Mouse (Mus musculus) liver, adult 2 months (tissue): ENCODE measurements at regions not wholly inside any gene's neighbourhood (a gene's known extent, or its start where the extent isn't known, plus 50 kb on each side); places are given as distances from the start of the nearest gene placed in this dataset.

Experiments
- CTCF ChIP-seq: fragments of 200-500 bp; IDR thresholded peaks from 2 replicates; pipeline ENCODE4 v1.5.1; 2011; ENCODE audit warnings: low read depth, low read length, control low read depth
- POLR2A ChIP-seq: fragments of 200-500 bp; IDR thresholded peaks from 2 replicates; pipeline ENCODE4 v1.6.1; 2011; ENCODE audit warnings: low read length, control low read depth; ENCODE audit not compliant: insufficient read depth; ENCODE audit errors: extremely low read depth

DNA sequence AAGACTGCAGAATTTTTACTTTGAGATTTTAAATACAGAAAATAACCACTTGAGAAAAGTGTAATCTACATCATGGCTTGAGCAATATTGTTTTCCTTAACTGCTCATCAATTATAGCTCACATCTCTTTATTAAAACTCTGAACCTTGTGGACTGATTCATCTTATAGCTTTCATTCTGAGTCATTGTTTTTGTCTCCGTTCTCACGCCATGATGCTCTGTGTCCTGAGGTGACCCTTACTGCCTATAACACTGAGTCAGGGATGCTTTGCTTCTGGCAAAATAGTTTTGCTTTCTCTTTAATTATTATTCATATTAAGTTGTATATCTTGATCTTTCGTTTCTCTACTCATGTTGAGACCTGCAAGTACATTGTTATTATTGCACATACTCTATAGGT is 1302.6 kb downstream of the Zfp704 start:
- no peak for TF ChIP-seq POLR2A
- TF ChIP-seq CTCF, result no peak
